Mouse (Mus musculus) olfactory bulb, adult 2 months (tissue): ENCODE data around the gene Wdr18. TPM values are rescaled to one million over a fixed set of nuclear protein-coding genes. Genes with fewer than 3 reads are reported as not detected.
"Not testable (repeated sequence)": the region's sequence is repeated elsewhere in the genome, so short reads cannot be mapped to it uniquely, and the experiment has no call there.

Experiments
- H3K27ac ChIP-seq: fragments of 200-500 bp; 2 replicates; pipeline ENCODE4 v1.5.1; 2012; ENCODE audit warnings: low read depth, low read length; ENCODE audit not compliant: insufficient read depth
- H3K4me1 ChIP-seq: fragments of 200-500 bp; 2 replicates; pipeline ENCODE4 v1.6.1; 2012; ENCODE audit warnings: low read length; ENCODE audit not compliant: control insufficient read depth, insufficient read depth
- H3K4me3 ChIP-seq: fragments of 200-500 bp; 2 replicates; pipeline ENCODE4 v1.5.1; 2012; ENCODE audit warnings: mild to moderate bottlenecking, low read depth, low read length, moderate library complexity; ENCODE audit not compliant: insufficient read depth
- CTCF ChIP-seq: fragments of 200-500 bp; IDR thresholded peaks from 2 replicates; pipeline ENCODE4 v1.5.1; 2012; ENCODE audit warnings: low read depth, mild to moderate bottlenecking, low read length, moderate library complexity; ENCODE audit not compliant: insufficient read depth
- POLR2A ChIP-seq: fragments of 200-500 bp; IDR thresholded peaks from 2 replicates; pipeline ENCODE4 v1.6.1; 2012; ENCODE audit warnings: mild to moderate bottlenecking, low read depth, low read length, moderate library complexity; ENCODE audit not compliant: insufficient read depth
- WGBS: fragments of 180-500 bp; shearing (Covaris S2); methylation state at CpG from one replicate; pipeline ENCODE4 v1.1.7; 2018; 5-methylcytosine and 5-hydroxymethylcytosine counted together
- polyA plus RNA-seq: library from polyadenylated mRNA; stranded (reverse); fragments of >200 nt; gene quantifications from 2 replicates; pipeline ENCODE4 v1.2.4, GENCODE M21; 2012; ENCODE audit warnings: low replicate concordance; ENCODE audit not compliant: missing spikeins, insufficient read depth, insufficient read length

The Wdr18 gene
- polyA plus RNA-seq, 1 experiment: not detected

GRCm38 (mm10) chr10:79956643-79957154 lies 3.3 kb upstream of the Wdr18 start:
- Histone ChIP-seq H3K4me1 (peaks cover 6% of the 10 kb centered on the region; the same call in 1 of the 2 replicates), H3K4me3 (no peak overlapping the region), H3K27ac (no peak overlapping the region)
- TF ChIP-seq POLR2A (no peak), CTCF (no peak)
- WGBS: 38% methylated on average over 4 of the region's 4 CpGs

GRCm38 (mm10) chr10:79958140-79958816 lies 1.7 kb upstream of the Wdr18 start:
- Histone ChIP-seq H3K4me3 (no peak overlapping the region), H3K4me1 (peaks cover 6% of the 10 kb centered on the region; the same call in 1 of the 2 replicates), H3K27ac (no peak overlapping the region)
- WGBS: 17% methylated on average over 21 of the region's 21 CpGs
- peak; percentile 65; the same call in 1 of the 2 replicates for TF ChIP-seq CTCF
- no peak for TF ChIP-seq POLR2A

- WGBS: 19% methylated on average over 10 of the region's 10 CpGs
- not testable (repeated sequence) for H3K4me3 ChIP-seq
Observed at GRCm38 (mm10) chr10:79959412-79959811, 540 bp upstream of the Wdr18 start.

GRCm38 (mm10) chr10:79960671-79961294 lies 831 bp downstream of the Wdr18 start:
- 14% methylated on average over 10 of the region's 10 CpGs for WGBS
- H3K27ac ChIP-seq: no peak overlapping the region
- TF ChIP-seq POLR2A (no peak), CTCF (no peak)
- peaks cover 6% of the 10 kb centered on the region; the same call in 1 of the 2 replicates for H3K4me1 ChIP-seq
- H3K4me3 ChIP-seq: peak overlapping the region; percentile 98

More at GRCm38 (mm10) chr10:79959412-79959811, 540 bp upstream of the Wdr18 start:
- not testable (repeated sequence) for H3K27ac ChIP-seq, H3K4me1 ChIP-seq

GRCm38 (mm10) chr10:79964727-79965126 lies 4.8 kb downstream of the Wdr18 start:
- no peak overlapping the region for H3K4me3 ChIP-seq
- TF ChIP-seq POLR2A (no peak), CTCF (no peak)
- 97% methylated on average over 7 of the region's 7 CpGs for WGBS
- H3K4me1 ChIP-seq: peaks cover 4% of the 10 kb centered on the region; the same call in 1 of the 2 replicates
- no peak overlapping the region for H3K27ac ChIP-seq

GRCm38 (mm10) chr10:79965325-79965724 lies 5.4 kb downstream of the Wdr18 start:
- Histone ChIP-seq H3K4me3 (no peak overlapping the region), H3K27ac (no peak overlapping the region), H3K4me1 (peaks cover 4% of the 10 kb centered on the region; the same call in 1 of the 2 replicates)
- 93% methylated on average over 5 of the region's 5 CpGs for WGBS
- TF ChIP-seq CTCF: no peak
- no peak for TF ChIP-seq POLR2A

- WGBS: 90% methylated on average over 5 of the region's 5 CpGs
- Histone ChIP-seq H3K4me3 (no peak overlapping the region), H3K4me1 (peaks cover 7% of the 10 kb centered on the region; the same call in 1 of the 2 replicates), H3K27ac (no peak overlapping the region)
- TF ChIP-seq CTCF (no peak), POLR2A (no peak)
Observed at GRCm38 (mm10) chr10:79966886-79967400, 7.0 kb downstream of the Wdr18 start.

GRCm38 (mm10) chr10:79968181-79968580 lies 8.2 kb downstream of the Wdr18 start:
- no peak overlapping the region for H3K27ac ChIP-seq
- H3K4me1 ChIP-seq: peaks cover 7% of the 10 kb centered on the region; the same call in 1 of the 2 replicates
- WGBS: 59% methylated on average over 1 of the region's 1 CpGs
- TF ChIP-seq CTCF (no peak), POLR2A (no peak)
- no peak overlapping the region for H3K4me3 ChIP-seq

GRCm38 (mm10) chr10:79969124-79969568 lies 9.2 kb downstream of the Wdr18 start:
- Histone ChIP-seq H3K27ac (no peak overlapping the region), H3K4me1 (peaks cover 7% of the 10 kb centered on the region; the same call in 1 of the 2 replicates), H3K4me3 (no peak overlapping the region)
- WGBS: 26% methylated on average over 3 of the region's 3 CpGs
- TF ChIP-seq CTCF (no peak), POLR2A (no peak)
